Mouse (Mus musculus) retina, adult 2 months (tissue): ENCODE measurements around the gene Krt18.
"Not testable (repeated sequence)": the region's sequence is repeated elsewhere in the genome, so short reads cannot be mapped to it uniquely, and the experiment has no call there.

Source experiments
- DNase-seq: peaks from one replicate; pipeline ENCODE4 v3.0.0-alpha.2; 2012; ENCODE audit warnings: low read depth, low spot score

The Krt18 gene

GRCm38 (mm10) chr15:102065661-102066325 lies 37.8 kb downstream of the Krt18 start:
- peak; percentile 79 for DNase-seq

- DNase-seq: no peak
These were observed 42.8 kb downstream of the Krt18 start for GRCm38 (mm10) chr15:102070476-102071467.

GRCm38 (mm10) chr15:102072963-102073558 lies 45.1 kb downstream of the Krt18 start:
- no peak for DNase-seq

- DNase-seq: peak; percentile 98
These were observed 45.6 kb downstream of the Krt18 start, which contains the start of gene Eif4b for GRCm38 (mm10) chr15:102073559-102074069. TSS of gene Eif4b (plus strand) at chr15:102073773.

GRCm38 (mm10) chr15:102074070-102074731 lies 46.2 kb downstream of the Krt18 start:
- no peak for DNase-seq

- no peak for DNase-seq
These were observed 47.1 kb downstream of the Krt18 start for GRCm38 (mm10) chr15:102074876-102075585.

GRCm38 (mm10) chr15:102077111-102077677 lies 49.2 kb downstream of the Krt18 start:
- no peak for DNase-seq

- no peak for DNase-seq
These were observed 51.2 kb downstream of the Krt18 start for GRCm38 (mm10) chr15:102079221-102079620.

- DNase-seq: not testable (repeated sequence)
These were observed 51.9 kb downstream of the Krt18 start for GRCm38 (mm10) chr15:102079924-102080323.

GRCm38 (mm10) chr15:102080429-102080828 lies 52.4 kb downstream of the Krt18 start:
- no peak for DNase-seq
